Mouse (Mus musculus) MEL (cell line): ENCODE measurements around the gene Gm42791. TPM values are rescaled to one million over a fixed set of nuclear protein-coding genes. Genes with fewer than 3 reads are reported as not detected.

Experiments
- DNase-seq: peaks from one replicate; pipeline ENCODE4 v3.0.0; 2011; ENCODE audit warnings: low read depth, low spot score
- H3K27ac ChIP-seq: 2 replicates; pipeline ENCODE4 v1.5.1; 2012; ENCODE audit warnings: low read depth, mild to moderate bottlenecking, control low read depth, low read length, moderate library complexity; ENCODE audit not compliant: control insufficient read depth
- H3K27me3 ChIP-seq, 2 experiments: fragments of 150-350 bp in 1 of 2; sonication (generic) in 1 of 2; 2 replicates each; pipeline ENCODE4 v1.6.1; 2012; ENCODE audit warnings: low read length in 2 of 2, mild to moderate bottlenecking in 2 of 2, improper control_type of control experiment in 1 of 2, moderate library complexity in 1 of 2; ENCODE audit not compliant: insufficient read depth in 2 of 2, control insufficient read depth in 1 of 2
- H3K36me3 ChIP-seq, 2 experiments: 2 replicates each; pipeline ENCODE4 v1.6.1; 2012 to 2014; ENCODE audit warnings: low read length in 2 of 2, improper control_type of control experiment in 1 of 2, inconsistent platforms in 1 of 2, mild to moderate bottlenecking in 1 of 2; ENCODE audit not compliant: insufficient read depth in 2 of 2, control insufficient read depth in 1 of 2
- H3K4me1 ChIP-seq, 2 experiments: fragments of 150-350 bp in 1 of 2; sonication (generic) in 1 of 2; 2 replicates each; pipeline ENCODE4 v1.6.1; 2012; ENCODE audit warnings: low read length in 2 of 2, improper control_type of control experiment in 1 of 2, mild to moderate bottlenecking in 1 of 2; ENCODE audit not compliant: insufficient read depth in 2 of 2, control insufficient read depth in 1 of 2
- H3K4me3 ChIP-seq, 2 experiments: fragments of 150-350 bp in 1 of 2; sonication (generic) in 1 of 2; 2 replicates each; pipeline ENCODE4 v1.5.1; 2012; ENCODE audit warnings: low read depth in 2 of 2, low read length in 2 of 2, mild to moderate bottlenecking in 2 of 2, moderate library complexity in 2 of 2, control low read depth in 1 of 2, improper control_type of control experiment in 1 of 2; ENCODE audit not compliant: control insufficient read depth in 1 of 2, insufficient read depth in 1 of 2
- H3K79me2 ChIP-seq: 2 replicates; pipeline ENCODE4 v1.6.1; 2012; ENCODE audit warnings: mild to moderate bottlenecking, low read length, moderate library complexity; ENCODE audit not compliant: control insufficient read depth, poor library complexity, insufficient read depth
- H3K9ac ChIP-seq: 2 replicates; pipeline ENCODE4 v1.6.1; 2012; ENCODE audit warnings: low read depth, mild to moderate bottlenecking, control low read depth, low read length, moderate library complexity; ENCODE audit not compliant: control insufficient read depth, poor library complexity, severe bottlenecking
- H3K9me3 ChIP-seq: fragments of 150-350 bp; sonication (generic); replicated peaks from 2 replicates; pipeline ENCODE4 v1.6.1; 2012; ENCODE audit warnings: mild to moderate bottlenecking, low read length, improper control_type of control experiment, moderate library complexity; ENCODE audit not compliant: insufficient read depth
- BHLHE40 ChIP-seq: IDR thresholded peaks from 2 replicates; pipeline ENCODE4 v1.6.1; 2012; ENCODE audit warnings: low read depth, mild to moderate bottlenecking, inconsistent platforms, low read length, improper control_type of control experiment, borderline replicate concordance
- CHD2 ChIP-seq: IDR thresholded peaks from 2 replicates; pipeline ENCODE4 v1.6.1; 2011; ENCODE audit warnings: low read length, improper control_type of control experiment
- CTCF ChIP-seq, 3 experiments: IDR thresholded peaks in 2 of 3; conservative IDR thresholded peaks in 1 of 3; 2 replicates each; pipeline ENCODE4 v1.5.1; 2011 to 2012; ENCODE audit warnings: low read length in 3 of 3, low read depth in 2 of 3, mild to moderate bottlenecking in 2 of 3, improper control_type of control experiment in 1 of 3, inconsistent platforms in 1 of 3, mixed read lengths in 1 of 3, moderate library complexity in 1 of 3; ENCODE audit not compliant: control insufficient read depth in 1 of 3, insufficient read depth in 1 of 3, poor library complexity in 1 of 3, severe bottlenecking in 1 of 3
- EP300 ChIP-seq, 2 experiments: IDR thresholded peaks; 2 replicates each; pipeline ENCODE4 v1.6.1; 2011; ENCODE audit warnings: improper control_type of control experiment in 2 of 2, low read length in 2 of 2, low read depth in 1 of 2, mild to moderate bottlenecking in 1 of 2
- ETS1 ChIP-seq: IDR thresholded peaks from 2 replicates; pipeline ENCODE4 v1.6.1; 2012; ENCODE audit warnings: low read depth, mild to moderate bottlenecking, inconsistent platforms, low read length, improper control_type of control experiment, moderate library complexity
- KAT2A ChIP-seq: conservative IDR thresholded peaks from 2 replicates; pipeline ENCODE4 v1.6.1; 2012; ENCODE audit warnings: low read depth, low read length, improper control_type of control experiment, inconsistent platforms
- MAX ChIP-seq: IDR thresholded peaks from 2 replicates; pipeline ENCODE4 v1.6.1; 2011; ENCODE audit warnings: low read length, improper control_type of control experiment
- MEF2A ChIP-seq: IDR thresholded peaks from 2 replicates; pipeline ENCODE4 v1.6.1; 2014; ENCODE audit warnings: low read depth, mild to moderate bottlenecking, inconsistent platforms, low read length, improper control_type of control experiment; ENCODE audit not compliant: poor library complexity, insufficient replicate concordance, severe bottlenecking; ENCODE audit errors: extremely low read depth
- MXI1 ChIP-seq: IDR thresholded peaks from 2 replicates; pipeline ENCODE4 v1.6.1; 2011; ENCODE audit warnings: mild to moderate bottlenecking, low read depth, low read length, improper control_type of control experiment
- MYB ChIP-seq: IDR thresholded peaks from 2 replicates; pipeline ENCODE4 v1.6.1; 2011; ENCODE audit warnings: mild to moderate bottlenecking, low read depth, low read length, improper control_type of control experiment
- NELFE ChIP-seq: IDR thresholded peaks from 2 replicates; pipeline ENCODE4 v1.6.1; 2011; ENCODE audit warnings: low read depth, low read length, improper control_type of control experiment
- POLR2A ChIP-seq, 2 experiments: IDR thresholded peaks; 2 replicates each; pipeline ENCODE4 v1.6.1; 2011 to 2012; ENCODE audit warnings: low read length in 2 of 2, mild to moderate bottlenecking in 2 of 2, control low read depth in 1 of 2, improper control_type of control experiment in 1 of 2, low read depth in 1 of 2, moderate library complexity in 1 of 2; ENCODE audit not compliant: control insufficient read depth in 1 of 2, insufficient read depth in 1 of 2, poor library complexity in 1 of 2
- POLR2AphosphoS5 ChIP-seq: IDR thresholded peaks from 2 replicates; pipeline ENCODE4 v1.6.1; 2012; ENCODE audit warnings: low read depth, borderline replicate concordance, mild to moderate bottlenecking, inconsistent platforms, low read length, moderate library complexity, mixed read lengths
- SIN3A ChIP-seq: IDR thresholded peaks from 2 replicates; pipeline ENCODE4 v1.6.1; 2012; ENCODE audit warnings: low read length, improper control_type of control experiment, inconsistent platforms
- SMC3 ChIP-seq: IDR thresholded peaks from 2 replicates; pipeline ENCODE4 v1.6.1; 2011; ENCODE audit warnings: low read depth, low read length, improper control_type of control experiment
- TAL1 ChIP-seq: IDR thresholded peaks from 2 replicates; pipeline ENCODE4 v1.6.1; 2012; ENCODE audit warnings: mild to moderate bottlenecking, inconsistent platforms, low read length, moderate library complexity, mixed read lengths
- TBP ChIP-seq: IDR thresholded peaks from 2 replicates; pipeline ENCODE4 v1.8.0; 2011; ENCODE audit warnings: low read depth, low read length, improper control_type of control experiment
- TCF12 ChIP-seq: IDR thresholded peaks from 2 replicates; pipeline ENCODE4 v1.6.1; 2014; ENCODE audit warnings: low read depth, mild to moderate bottlenecking, inconsistent platforms, low read length, improper control_type of control experiment, moderate library complexity
- USF1 ChIP-seq: IDR thresholded peaks from 2 replicates; pipeline ENCODE4 v1.6.1; 2014; ENCODE audit warnings: low read depth, mild to moderate bottlenecking, inconsistent platforms, low read length, improper control_type of control experiment, moderate library complexity
- USF2 ChIP-seq, 2 experiments: IDR thresholded peaks; 2 replicates each; pipeline ENCODE4 v1.6.1; 2011 to 2012; ENCODE audit warnings: improper control_type of control experiment in 2 of 2, low read length in 2 of 2, borderline replicate concordance in 1 of 2, inconsistent platforms in 1 of 2, low read depth in 1 of 2, mild to moderate bottlenecking in 1 of 2; ENCODE audit not compliant: insufficient read depth in 1 of 2
- ZKSCAN1 ChIP-seq: IDR thresholded peaks from 2 replicates; pipeline ENCODE4 v1.6.1; 2012; ENCODE audit warnings: low read depth, mild to moderate bottlenecking, inconsistent platforms, low read length, improper control_type of control experiment, moderate library complexity
- polyA plus RNA-seq, 2 experiments: library from polyadenylated mRNA; stranded (reverse) in 1 of 2; unstranded in 1 of 2; fragments of >175 nt in 1 of 2; fragments of >200 nt in 1 of 2; gene quantifications; 2 replicates each; pipeline versions ENCODE4 v1.2.1 to v1.2.4; 2012; ENCODE audit warnings: low replicate concordance in 2 of 2, low read depth in 1 of 2; ENCODE audit not compliant: insufficient read length in 2 of 2, insufficient read depth in 1 of 2, missing spikeins in 1 of 2
- total RNA-seq: library from RNA; depleted of rRNA; stranded (reverse); fragments of 300-350 nt; gene quantifications from 2 replicates; pipeline ENCODE4 v1.2.3, GENCODE M21; 2012; rRNA removed

Gene Gm42791
- 1.2 TPM in 1 of 2 replicates, not detected in the other for total RNA-seq
- polyA plus RNA-seq = 1 to 10 TPM in 1 of 2 experiments, not detected in 1; 2.1 TPM

DNA sequence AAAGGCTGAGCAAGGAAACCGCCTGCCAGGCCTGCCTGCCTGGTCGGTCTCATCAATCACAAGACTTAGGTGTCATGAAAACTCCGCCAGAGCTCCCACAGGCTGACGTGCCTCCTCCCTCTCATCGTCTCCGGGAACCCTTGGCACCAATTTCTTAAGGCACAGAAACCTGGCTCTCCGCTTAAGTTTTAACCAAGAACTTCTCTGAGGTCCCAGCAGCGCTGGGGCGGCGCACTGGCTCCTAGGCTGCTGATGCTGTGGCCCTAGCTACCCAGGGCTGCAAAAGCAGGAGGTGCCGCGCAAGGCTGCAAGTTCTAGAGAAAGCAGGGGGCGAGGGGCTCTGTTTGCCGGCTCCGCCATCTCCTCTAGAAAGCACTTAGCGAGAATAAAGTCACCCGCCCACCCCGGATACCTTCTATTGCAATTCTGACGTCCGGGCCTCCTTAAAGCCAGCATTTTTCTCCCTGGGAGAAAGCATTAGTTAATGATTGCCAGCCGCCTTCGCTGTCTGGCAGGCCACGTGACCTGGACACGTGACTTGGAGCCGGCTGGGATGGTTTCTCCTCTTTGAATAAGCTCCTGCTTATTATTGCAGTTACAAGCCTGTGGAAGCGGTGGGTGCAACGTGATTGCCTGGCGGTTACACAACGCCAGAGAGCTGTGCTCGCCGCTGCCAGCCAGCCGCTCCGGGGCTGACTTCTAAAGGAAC, at the start of gene Gm42791:
Gm42791 (minus strand) TSS at position 442 of the 709 bp plus-strand sequence.
- Histone ChIP-seq H3K4me1 (peaks cover 5 to 10% of the 10 kb centered on the region in 2 experiments; a peak in 3 of 4 replicates), H3K9ac (peak within 1 kb of the TSS; percentile 87), H3K27ac (peak within 1 kb of the TSS; percentile 93), H3K27me3 (no peaks in the 10 kb centered on the region)
- TF ChIP-seq MAX (peak; percentile 100), POLR2A (IDR thresholded peaks at IDR 0.05; ENCODE audit: control insufficient read depth in 1 of 2, insufficient read depth in 1 of 2, low read depth in 1 of 2, low read length in 2 of 2, poor library complexity in 1 of 2) (peak; percentile 63 to 82; a peak in 3 of 4 replicates), ETS1 (peak; percentile 40; the same call in 1 of the 2 replicates), BHLHE40 (peak; percentile 94), MEF2A (no peak), NELFE (peak; percentile 50), MYB (no peak), USF1 (peak; percentile 99), USF2 (IDR thresholded peaks at IDR 0.05; ENCODE audit: borderline replicate concordance in 1 of 2, insufficient read depth in 1 of 2, low read depth in 1 of 2, low read length in 2 of 2) (peak; percentile 99 to 100), KAT2A (no peak), SIN3A (peak; percentile 81), MXI1 (peak; percentile 88), SMC3 (no peak), EP300 (IDR thresholded peaks at IDR 0.05; ENCODE audit: low read depth in 1 of 2, low read length in 2 of 2) (peak in 1 of 2 experiments; percentile 26; a peak in 1 of 4 replicates), ZKSCAN1 (no peak), TBP (peak; percentile 77; the same call in 1 of the 2 replicates), CTCF (IDR thresholded peaks at IDR 0.05 in 2 of 3, conservative IDR thresholded peaks at IDR 0.05 in 1 of 3; ENCODE audit: control insufficient read depth in 1 of 3, insufficient read depth in 1 of 3, low read depth in 2 of 3, low read length in 3 of 3, poor library complexity in 1 of 3, severe bottlenecking in 1 of 3) (0 out of 6 replicates have a peak, but pooled peaks of 1 of the 3 experiments have one; percentile 5), TCF12 (peak; percentile 44; the same call in 1 of the 2 replicates)
- TF ChIP-seq, all 39 proteins: peak for 13
- peak; percentile 95 for DNase-seq
- peaks cover 0 to 12% of the 10 kb centered on the region in 2 experiments; a peak in 2 of 4 replicates for H3K36me3 ChIP-seq
- H3K4me3 ChIP-seq = peak within 1 kb of the TSS; percentile 40 to 69
- peaks cover 2% of the 10 kb centered on the region; the same call in 1 of the 2 replicates for H3K79me2 ChIP-seq
- no peaks in the 10 kb centered on the region for H3K9me3 ChIP-seq

DNA sequence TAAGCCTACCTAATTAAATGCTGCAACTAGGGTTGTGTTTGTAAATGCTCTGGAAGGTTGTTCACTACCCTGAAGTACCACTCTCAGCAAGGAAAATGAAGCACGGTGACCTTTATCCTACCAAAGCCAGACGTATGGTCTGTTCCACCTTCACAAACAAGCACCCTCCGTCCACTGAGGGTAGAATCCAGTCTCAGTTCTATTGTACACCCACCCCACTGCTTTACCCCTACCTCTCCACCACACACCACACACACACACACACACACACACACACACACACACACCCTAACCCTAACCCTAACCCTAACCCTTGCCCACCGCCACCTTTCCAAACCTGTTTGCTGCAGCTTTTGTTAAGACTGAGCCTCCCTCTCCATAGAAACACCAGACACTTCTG, 49.1 kb upstream of the Gm42791 start:
- Histone ChIP-seq H3K79me2 (no peaks in the 10 kb centered on the region; the same call in 1 of the 2 replicates), H3K9me3 (no peaks in the 10 kb centered on the region), H3K4me1 (no peaks in the 10 kb centered on the region), H3K9ac (no peak overlapping the region), H3K27ac (no peak overlapping the region), H3K27me3 (no peaks in the 10 kb centered on the region), H3K36me3 (peaks cover 6 to 12% of the 10 kb centered on the region in 2 experiments), H3K4me3 (no peak overlapping the region)
- TF ChIP-seq POLR2AphosphoS5 = no peak
- no peak for TF ChIP-seq MAX
- TF ChIP-seq CHD2 = no peak
- no peak for TF ChIP-seq TAL1
- no peak for DNase-seq
